Mouse (Mus musculus) heart, embryonic 11.5 days (tissue): ENCODE measurements around the gene Tnr. TPM values are rescaled to one million over a fixed set of nuclear protein-coding genes. Genes with fewer than 3 reads are reported as not detected.
A peak's percentile ranks its signal among the peaks of the same experiment; 100 is the strongest.

ENCODE experiments used
- ATAC-seq: fragments of 200-750 bp; cut with Nextera tagmentation; replicated peaks from 2 replicates; pipeline ENCODE4 v1.8.0; 2017; ENCODE audit warnings: moderate library complexity; ENCODE audit not compliant: insufficient number of reproducible peaks, low FRiP score, low TSS enrichment
- H3K27ac ChIP-seq: fragments of 300-500 bp; sonication (generic); 2 replicates; pipeline ENCODE4 v1.5.1; 2014; ENCODE audit warnings: mild to moderate bottlenecking, low read depth, low read length
- H3K27me3 ChIP-seq: fragments of 300-500 bp; sonication (generic); 2 replicates; pipeline ENCODE4 v1.6.1; 2014; ENCODE audit warnings: mild to moderate bottlenecking, low read length, mixed read lengths; ENCODE audit not compliant: control insufficient read depth, insufficient read depth
- H3K36me3 ChIP-seq: fragments of 300-500 bp; sonication (generic); 2 replicates; pipeline ENCODE4 v1.6.1; 2014; ENCODE audit warnings: mild to moderate bottlenecking, low read length, moderate library complexity, mixed read lengths; ENCODE audit not compliant: control insufficient read depth, insufficient read depth
- H3K4me1 ChIP-seq: fragments of 300-500 bp; sonication (generic); 2 replicates; pipeline ENCODE4 v1.6.1; 2014; ENCODE audit warnings: low read length; ENCODE audit not compliant: control insufficient read depth, insufficient read depth
- H3K4me2 ChIP-seq: fragments of 300-500 bp; sonication (generic); 2 replicates; pipeline ENCODE4 v1.6.1; 2014; ENCODE audit warnings: mild to moderate bottlenecking, moderate library complexity
- H3K4me3 ChIP-seq: fragments of 300-500 bp; sonication (generic); 2 replicates; pipeline ENCODE4 v1.5.1; 2014; ENCODE audit warnings: low read depth, low read length
- H3K9ac ChIP-seq: fragments of 300-500 bp; sonication (generic); 2 replicates; pipeline ENCODE4 v1.6.1; 2014; ENCODE audit warnings: mild to moderate bottlenecking, low read depth, low read length, moderate library complexity
- H3K9me3 ChIP-seq: fragments of 300-500 bp; sonication (generic); replicated peaks from 2 replicates; pipeline ENCODE4 v1.6.1; 2016; ENCODE audit warnings: low read length; ENCODE audit not compliant: control insufficient read depth
- WGBS: fragments of 180-500 bp; shearing (Covaris S2); extraction: QIAGEN DNeasy Blood & Tissue Kit; methylation state at CpG from one replicate; pipeline ENCODE4 v1.1.7; 2014; ENCODE audit not compliant: insufficient replicate concordance; 5-methylcytosine and 5-hydroxymethylcytosine counted together
- polyA plus RNA-seq: library from polyadenylated mRNA; unstranded; fragments of >200 nt; fragmentation: Nextera tagmentation; extraction: Ambion mirVana; gene quantifications from 2 replicates; pipeline ENCODE4 v1.2.1, GENCODE M21; 2014

The Tnr gene
- polyA plus RNA-seq, 1 experiment from 2014 or later, result 0.33 TPM

- Histone ChIP-seq H3K27ac (no peak overlapping the region), H3K4me2 (0 out of 2 replicates have a peak overlapping the region, but pooled peaks have one; percentile 22), H3K4me1 (no peaks in the 10 kb centered on the region), H3K9ac (no peak overlapping the region), H3K4me3 (no peak overlapping the region), H3K27me3 (0 out of 2 replicates have a peak, but pooled peaks cover 2% of the 10 kb centered on the region), H3K36me3 (no peaks in the 10 kb centered on the region), H3K9me3 (no peaks in the 10 kb centered on the region)
- ATAC-seq, result peak; percentile 63; the same call in 1 of the 2 replicates
- WGBS, result 5% methylated on average over 4 of the region's 4 CpGs
Observed at GRCm38 (mm10) chr1:159517647-159518046, 5.9 kb upstream of the Tnr start.

GRCm38 (mm10) chr1:159519206-159519605 lies 4.4 kb upstream of the Tnr start:
- WGBS, result 54% methylated on average over 1 of the region's 1 CpGs
- H3K27ac ChIP-seq, result no peak overlapping the region
- no peak overlapping the region for H3K9ac ChIP-seq
- H3K4me3 ChIP-seq, result no peak overlapping the region
- H3K4me2 ChIP-seq, result no peak overlapping the region
- no peaks in the 10 kb centered on the region for H3K9me3 ChIP-seq
- ATAC-seq, result no peak
- peaks cover 7% of the 10 kb centered on the region for H3K27me3 ChIP-seq
- H3K36me3 ChIP-seq, result no peaks in the 10 kb centered on the region
- no peaks in the 10 kb centered on the region for H3K4me1 ChIP-seq

GRCm38 (mm10) chr1:159523069-159523468 lies 500 bp upstream of the Tnr start:
- WGBS, result 76% methylated on average over 2 of the region's 2 CpGs
- H3K9me3 ChIP-seq, result no peaks in the 10 kb centered on the region
- H3K9ac ChIP-seq, result no peak overlapping the region
- H3K36me3 ChIP-seq, result no peaks in the 10 kb centered on the region
- no peak for ATAC-seq
- H3K27ac ChIP-seq, result no peak overlapping the region
- peaks cover 22% of the 10 kb centered on the region for H3K27me3 ChIP-seq
- H3K4me2 ChIP-seq, result no peak overlapping the region
- no peaks in the 10 kb centered on the region for H3K4me1 ChIP-seq
- no peak overlapping the region for H3K4me3 ChIP-seq

GRCm38 (mm10) chr1:159524051-159524549 lies 531 bp downstream of the Tnr start:
- no peak overlapping the region for H3K9ac ChIP-seq
- H3K27me3 ChIP-seq, result peaks cover 22% of the 10 kb centered on the region
- H3K36me3 ChIP-seq, result no peaks in the 10 kb centered on the region
- under 1% methylated on average over 18 of the region's 18 CpGs for WGBS
- ATAC-seq, result no peak; the same call in 1 of the 2 replicates
- H3K4me2 ChIP-seq, result peak overlapping the region; percentile 14; the same call in 1 of the 2 replicates
- H3K4me1 ChIP-seq, result no peaks in the 10 kb centered on the region
- H3K4me3 ChIP-seq, result no peak overlapping the region
- H3K27ac ChIP-seq, result no peak overlapping the region
- H3K9me3 ChIP-seq, result no peaks in the 10 kb centered on the region

GRCm38 (mm10) chr1:159532841-159533569 lies 9.4 kb downstream of the Tnr start:
- Histone ChIP-seq H3K9ac (no peak overlapping the region), H3K9me3 (no peaks in the 10 kb centered on the region), H3K4me3 (no peak overlapping the region), H3K36me3 (no peaks in the 10 kb centered on the region), H3K4me2 (no peak overlapping the region), H3K27me3 (no peaks in the 10 kb centered on the region; the same call in 1 of the 2 replicates), H3K27ac (no peak overlapping the region), H3K4me1 (no peaks in the 10 kb centered on the region; the same call in 1 of the 2 replicates)
- 33% methylated on average over 4 of the region's 4 CpGs for WGBS
- ATAC-seq, result no peak

GRCm38 (mm10) chr1:159535582-159535981 lies 12.0 kb downstream of the Tnr start:
- Histone ChIP-seq H3K9ac (no peak overlapping the region), H3K4me2 (no peak overlapping the region), H3K4me1 (no peaks in the 10 kb centered on the region; the same call in 1 of the 2 replicates), H3K36me3 (no peaks in the 10 kb centered on the region), H3K9me3 (no peaks in the 10 kb centered on the region), H3K4me3 (no peak overlapping the region), H3K27me3 (peaks cover 3% of the 10 kb centered on the region; the same call in 1 of the 2 replicates), H3K27ac (no peak overlapping the region)
- no peak for ATAC-seq
- WGBS, result 6% methylated on average over 4 of the region's 4 CpGs

- no peaks in the 10 kb centered on the region for H3K36me3 ChIP-seq
- H3K4me2 ChIP-seq, result no peak overlapping the region
- H3K4me3 ChIP-seq, result no peak overlapping the region
- no peak for ATAC-seq
- H3K9me3 ChIP-seq, result no peaks in the 10 kb centered on the region
- H3K27me3 ChIP-seq, result peaks cover 3% of the 10 kb centered on the region; the same call in 1 of the 2 replicates
- no peak overlapping the region for H3K27ac ChIP-seq
- H3K9ac ChIP-seq, result no peak overlapping the region
- no peaks in the 10 kb centered on the region; the same call in 1 of the 2 replicates for H3K4me1 ChIP-seq
Observed at GRCm38 (mm10) chr1:159537541-159537940, 14.0 kb downstream of the Tnr start.

- no peak overlapping the region for H3K4me3 ChIP-seq
- no peak for ATAC-seq
- no peaks in the 10 kb centered on the region; the same call in 1 of the 2 replicates for H3K4me1 ChIP-seq
- no peaks in the 10 kb centered on the region for H3K9me3 ChIP-seq
- peaks cover 3% of the 10 kb centered on the region; the same call in 1 of the 2 replicates for H3K27me3 ChIP-seq
- H3K9ac ChIP-seq, result no peak overlapping the region
- 46% methylated on average over 7 of the region's 7 CpGs for WGBS
- no peak overlapping the region for H3K27ac ChIP-seq
- H3K36me3 ChIP-seq, result no peaks in the 10 kb centered on the region
- no peak overlapping the region for H3K4me2 ChIP-seq
Observed at GRCm38 (mm10) chr1:159538076-159538475, 14.5 kb downstream of the Tnr start.
